Mouse (Mus musculus) testis, postnatal 10 days (tissue): ENCODE results near the gene Dyrk1a.

Experiments
- DNase-seq: peaks from one replicate; pipeline ENCODE4 v3.0.0; 2021; ENCODE audit warnings: low spot score

Gene Dyrk1a

DNA sequence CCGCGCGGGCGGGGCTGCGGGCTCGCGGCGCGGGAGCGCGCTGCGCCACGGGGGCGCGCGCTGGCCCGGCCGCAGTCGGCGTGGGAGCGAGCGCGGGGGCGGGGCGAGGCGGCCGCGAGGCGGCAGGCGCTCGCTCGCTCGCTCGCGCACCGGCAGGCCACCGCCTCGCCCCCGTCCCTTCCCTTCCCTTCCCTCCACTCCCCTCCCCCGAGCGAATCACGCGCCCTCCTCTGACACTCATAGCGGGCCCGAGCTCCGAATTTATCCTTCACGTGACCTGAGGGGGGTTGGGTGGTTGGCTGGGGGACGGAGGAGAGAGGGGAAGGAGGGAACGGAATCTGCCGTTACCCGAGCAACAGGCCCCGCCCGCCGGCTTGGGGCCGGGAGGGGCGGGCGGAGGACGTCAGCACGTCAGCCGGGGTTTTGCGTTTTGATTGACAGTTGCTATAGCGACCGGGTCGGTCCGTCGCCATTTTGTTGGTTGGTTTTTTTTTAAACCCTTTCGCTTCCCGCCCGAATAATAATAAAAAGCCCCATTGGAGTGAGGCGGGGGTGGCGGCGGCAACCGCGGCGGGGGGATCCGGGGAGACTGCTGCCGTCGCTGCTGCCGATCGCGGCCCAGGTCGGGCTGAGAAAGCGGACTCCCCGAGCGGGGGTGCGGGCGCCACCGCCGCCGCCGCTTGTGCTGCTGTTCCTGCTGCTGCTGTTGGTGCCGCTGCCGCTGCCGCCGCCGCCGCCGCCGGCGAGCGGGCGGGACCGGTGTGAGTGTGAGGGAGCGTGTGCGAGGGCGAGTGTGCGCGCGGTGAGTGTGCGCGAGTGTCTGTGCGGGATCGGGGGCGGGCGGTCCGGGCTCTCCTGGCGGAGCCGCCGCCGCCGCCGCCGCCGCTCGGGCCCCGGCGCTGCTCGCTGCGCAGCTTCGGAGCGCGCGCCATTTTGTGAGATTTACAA lies at the start of gene Dyrk1a:
Gene Dyrk1a, plus strand, starts transcription at position 782 of the 948 bp plus-strand sequence.
- peak; percentile 100 for DNase-seq

DNA sequence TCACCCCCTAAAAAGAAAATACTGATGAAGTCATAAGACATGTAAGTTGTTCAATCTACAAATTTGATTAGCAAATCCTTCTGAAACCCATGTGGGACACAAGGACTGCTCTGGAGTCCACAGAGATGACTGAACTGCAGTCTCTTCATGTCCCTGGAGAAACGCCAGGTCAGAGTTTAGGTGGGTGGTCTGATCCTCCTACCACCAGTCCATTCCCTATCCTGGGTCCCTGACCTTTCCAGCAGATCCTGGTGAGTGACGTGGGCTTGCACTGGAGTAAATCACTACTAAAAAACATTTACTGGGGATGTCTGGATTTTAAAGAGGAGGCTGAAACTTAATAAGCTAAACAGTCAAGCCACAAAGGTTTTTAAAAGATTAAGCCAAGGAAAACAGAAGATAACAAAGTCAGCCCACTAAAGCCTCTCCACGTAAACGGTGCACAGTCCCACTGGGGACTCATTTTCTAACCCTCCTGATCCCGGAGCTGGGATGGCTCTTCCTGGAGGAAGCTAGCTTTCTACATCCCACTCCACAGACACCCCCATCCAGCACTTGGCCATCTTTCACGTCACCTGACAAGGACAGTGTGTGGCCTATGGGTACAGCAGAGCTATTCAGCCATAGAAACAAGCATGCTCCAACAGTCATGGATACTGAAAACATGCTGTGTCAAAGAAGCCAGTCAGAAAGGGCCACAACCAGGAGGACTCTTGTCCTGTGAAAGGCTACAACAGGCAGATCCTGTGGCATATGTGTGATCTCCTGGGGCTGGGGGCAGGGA lies 46.0 kb upstream of the Dyrk1a start:
- DNase-seq, result no peak

GRCm38 (mm10) chr16:94524691-94525090 lies 45.1 kb upstream of the Dyrk1a start:
- no peak for DNase-seq

- no peak for DNase-seq
These were observed 43.9 kb upstream of the Dyrk1a start for GRCm38 (mm10) chr16:94525955-94526343.

- DNase-seq, result peak; percentile 99
These were observed 43.3 kb upstream of the Dyrk1a start, which contains the start of gene Vps26c for GRCm38 (mm10) chr16:94526344-94527151. Gene Vps26c (minus strand): TSS chr16:94526830.

DNA sequence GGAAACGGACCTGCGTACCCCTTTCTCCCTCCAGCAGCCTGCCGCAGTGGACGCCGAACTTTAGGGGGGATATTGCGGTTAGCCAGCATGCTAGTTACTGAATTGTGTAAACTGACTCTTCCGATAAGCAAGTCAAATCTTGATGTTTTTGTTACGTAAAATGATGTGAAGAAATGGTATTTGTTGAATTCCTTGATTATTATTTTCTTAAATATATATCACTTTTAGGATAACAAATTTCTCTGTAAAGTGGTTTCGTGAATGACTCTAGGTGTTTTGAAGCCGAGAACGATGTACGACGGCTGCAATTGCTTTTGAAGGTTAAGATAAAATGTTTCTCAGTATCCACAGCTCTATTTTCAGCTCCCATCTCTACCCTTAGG lies 42.7 kb upstream of the Dyrk1a start:
- no peak for DNase-seq

GRCm38 (mm10) chr16:94527546-94527945 lies 42.3 kb upstream of the Dyrk1a start:
- no peak for DNase-seq

DNA sequence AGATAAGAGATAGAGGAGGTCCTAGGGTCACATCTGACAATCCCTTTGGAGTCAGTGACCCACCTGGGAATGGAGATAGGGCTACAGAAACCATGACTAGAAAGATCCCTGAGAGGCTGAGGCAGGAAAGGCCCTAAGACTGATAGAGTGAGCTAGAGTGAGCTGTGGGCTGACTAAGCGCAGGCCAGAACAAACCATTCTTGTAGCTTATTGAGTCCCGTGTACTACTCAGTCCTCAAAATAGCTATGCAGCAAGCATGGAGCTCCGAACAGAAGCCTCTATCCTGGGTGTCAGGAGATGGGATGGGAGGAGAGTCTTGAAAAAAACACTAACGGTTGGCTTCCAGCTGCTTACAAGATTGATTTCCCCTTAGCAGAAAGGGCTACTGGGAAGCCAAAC lies 38.5 kb upstream of the Dyrk1a start:
- DNase-seq, result no peak

GRCm38 (mm10) chr16:94533679-94534078 lies 36.1 kb upstream of the Dyrk1a start:
- no peak for DNase-seq

- DNase-seq, result no peak
These were observed 34.1 kb upstream of the Dyrk1a start for GRCm38 (mm10) chr16:94535716-94536115.

DNA sequence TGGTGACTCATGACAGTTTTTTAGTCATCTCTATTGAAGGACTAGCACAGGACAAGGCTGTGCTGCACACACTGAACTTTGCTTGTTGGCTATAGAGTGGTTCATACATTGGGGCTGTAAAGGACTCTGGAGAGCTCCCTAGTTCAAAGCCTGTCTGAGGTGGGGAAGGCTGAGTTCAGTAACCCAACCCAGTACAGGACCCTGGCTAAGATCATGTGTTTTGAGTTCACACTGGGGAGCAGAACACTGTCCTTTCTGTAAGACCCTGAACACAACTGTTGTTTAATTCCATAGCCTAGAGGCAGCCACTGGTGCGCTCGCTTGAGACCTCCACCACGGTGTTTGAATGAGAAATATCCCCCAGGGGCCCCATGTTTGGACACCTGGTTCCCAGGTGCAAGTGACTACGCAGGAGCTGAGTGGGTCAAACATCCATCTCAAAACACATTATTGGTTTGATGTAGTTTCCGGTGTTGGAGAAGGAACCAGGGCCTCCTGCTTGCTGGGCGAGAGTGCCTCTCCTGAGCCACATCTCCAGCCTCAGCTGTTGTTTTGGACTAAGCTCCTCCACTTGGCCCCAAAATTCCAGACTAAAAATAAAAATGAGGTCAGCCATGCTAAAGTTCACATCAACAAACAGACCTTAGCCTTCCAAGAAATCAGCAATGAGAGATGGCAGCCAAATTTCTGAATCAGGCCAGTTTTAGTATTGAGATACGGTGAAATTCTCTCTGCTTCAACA lies 33.2 kb upstream of the Dyrk1a start:
- no peak for DNase-seq

GRCm38 (mm10) chr16:94537159-94537527 lies 32.7 kb upstream of the Dyrk1a start:
- DNase-seq, result no peak

GRCm38 (mm10) chr16:94540140-94540539 lies 29.7 kb upstream of the Dyrk1a start:
- DNase-seq, result no peak

DNA sequence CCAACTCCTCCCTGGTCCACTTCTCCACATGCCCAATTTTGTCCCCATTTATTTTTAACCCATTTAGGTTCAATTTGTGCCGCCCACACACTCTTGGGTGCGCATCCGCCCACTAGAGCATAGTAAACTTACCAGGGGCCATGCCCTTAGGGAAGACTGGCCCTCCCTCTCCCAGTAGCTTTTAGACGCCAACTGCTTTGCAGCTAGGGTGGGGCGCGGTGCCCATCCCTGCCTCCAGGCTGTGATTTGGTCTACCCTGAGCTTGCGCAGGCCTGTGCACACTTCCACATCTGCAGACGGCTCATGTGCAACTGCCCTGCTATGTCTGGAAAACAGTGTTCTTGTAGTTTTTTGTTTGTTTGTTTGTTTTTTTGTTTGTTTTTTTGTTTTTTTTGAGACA lies 26.9 kb upstream of the Dyrk1a start:
- DNase-seq, result no peak

- DNase-seq, result no peak
These were observed 25.2 kb upstream of the Dyrk1a start for GRCm38 (mm10) chr16:94544540-94545105.

- no peak for DNase-seq
These were observed 23.8 kb upstream of the Dyrk1a start for GRCm38 (mm10) chr16:94545781-94546562.

- DNase-seq, result no peak
These were observed 20.0 kb upstream of the Dyrk1a start for GRCm38 (mm10) chr16:94549813-94550212.

GRCm38 (mm10) chr16:94551934-94552333 lies 17.9 kb upstream of the Dyrk1a start:
- DNase-seq, result no peak

GRCm38 (mm10) chr16:94555346-94555745 lies 14.5 kb upstream of the Dyrk1a start:
- no peak for DNase-seq

- DNase-seq, result no peak
These were observed 13.6 kb upstream of the Dyrk1a start for GRCm38 (mm10) chr16:94556228-94556627.
